Mouse (Mus musculus): ENCODE results near the gene Maml3. TPM values are rescaled to one million over a fixed set of nuclear protein-coding genes. Genes with fewer than 3 reads are reported as not detected.

The Maml3 gene
- polyA plus RNA-seq, 1 experiment from 2014 or later: 4.1 TPM

GRCm38 (mm10) chr3:51748436-51749376 lies 356.2 kb downstream of the Maml3 start:
- no peak overlapping the region for H3K4me2 ChIP-seq (replicated peaks)
- no peaks in the 10 kb centered on the region for H3K9me3 ChIP-seq
- WGBS: 85% methylated on average over 17 of the region's 17 CpGs
- H3K4me3 ChIP-seq (replicated peaks): no peak overlapping the region
- H3K9ac ChIP-seq: no peak overlapping the region
- no peaks in the 10 kb centered on the region for H3K27me3 ChIP-seq (replicated peaks)
- H3K27ac ChIP-seq: peak overlapping the region; percentile 83; the same call in 1 of the 2 replicates
- ATAC-seq: no peak
- H3K4me1 ChIP-seq (replicated peaks): peaks cover 18% of the 10 kb centered on the region
- H3K36me3 ChIP-seq: no peaks in the 10 kb centered on the region

DNA sequence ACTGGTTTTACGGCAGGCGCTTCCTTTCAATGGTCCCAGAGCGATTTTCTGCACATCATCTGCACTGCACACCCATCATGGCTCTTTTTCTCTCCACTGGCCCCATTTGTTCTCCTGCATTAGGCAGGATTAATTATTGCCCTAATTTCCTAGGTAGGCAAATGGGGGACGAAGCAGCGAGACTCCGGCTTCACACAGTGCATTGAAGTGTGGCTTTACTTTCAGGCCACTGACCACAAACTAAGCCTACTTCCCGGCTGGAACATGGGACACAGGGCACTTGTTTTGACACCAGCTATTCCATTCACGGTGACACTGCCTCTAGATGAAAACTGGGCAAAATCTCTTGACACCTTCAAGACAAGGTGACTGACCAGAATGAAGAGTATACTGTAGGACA lies 358.1 kb downstream of the Maml3 start:
- Histone ChIP-seq H3K27me3 (replicated peaks) (no peaks in the 10 kb centered on the region), H3K4me3 (replicated peaks) (no peak overlapping the region), H3K4me2 (replicated peaks) (no peak overlapping the region), H3K9ac (no peak overlapping the region), H3K9me3 (no peaks in the 10 kb centered on the region), H3K4me1 (replicated peaks) (peaks cover 15% of the 10 kb centered on the region), H3K27ac (no peak overlapping the region), H3K36me3 (no peaks in the 10 kb centered on the region)
- WGBS: 92% methylated on average over 8 of the region's 8 CpGs
- no peak for ATAC-seq

DNA sequence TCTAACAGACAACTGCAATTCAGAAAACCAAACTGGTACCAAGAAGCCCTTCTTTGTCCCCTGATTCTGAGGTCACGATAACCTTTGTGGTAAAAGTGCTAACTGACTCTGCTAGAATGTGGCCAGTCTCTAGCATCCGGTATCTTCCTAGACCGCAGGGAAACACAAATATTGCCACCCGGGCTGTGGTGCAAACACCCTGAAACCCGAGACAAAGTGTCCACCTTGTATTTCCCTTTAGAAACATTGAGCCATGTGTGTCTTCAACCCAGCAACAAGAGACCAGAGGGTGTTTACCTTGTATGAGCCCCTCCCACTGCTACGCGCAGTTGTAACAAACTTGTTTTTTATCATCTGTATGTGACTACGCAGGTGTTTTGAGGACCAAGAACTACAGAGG lies 359.7 kb downstream of the Maml3 start:
- Histone ChIP-seq H3K9me3 (no peaks in the 10 kb centered on the region), H3K4me3 (replicated peaks) (no peak overlapping the region), H3K27me3 (replicated peaks) (no peaks in the 10 kb centered on the region), H3K27ac (no peak overlapping the region), H3K4me1 (replicated peaks) (peaks cover 16% of the 10 kb centered on the region), H3K4me2 (replicated peaks) (no peak overlapping the region), H3K36me3 (no peaks in the 10 kb centered on the region), H3K9ac (no peak overlapping the region)
- 78% methylated on average over 8 of the region's 8 CpGs for WGBS
- no peak for ATAC-seq

DNA sequence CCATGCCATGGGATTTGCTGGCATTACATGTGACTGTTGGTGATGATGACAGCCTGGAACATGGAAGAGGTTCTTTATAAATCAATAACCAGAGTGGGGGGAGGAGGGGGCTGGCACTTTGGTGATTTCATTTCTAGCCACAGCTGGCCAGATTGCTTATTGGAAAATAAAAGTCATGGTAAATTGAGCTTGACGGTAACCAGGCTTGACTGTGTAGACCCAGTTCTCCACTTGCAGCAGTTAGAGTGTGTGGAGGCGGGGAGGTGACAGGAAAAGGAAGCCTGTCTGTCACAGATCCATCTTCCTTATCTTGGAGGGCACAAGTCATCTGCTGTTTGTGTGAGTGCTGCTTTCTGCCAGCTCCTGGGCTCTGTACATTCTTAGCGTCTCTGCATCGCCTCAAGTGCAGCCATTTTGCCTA lies 360.5 kb downstream of the Maml3 start:
- Histone ChIP-seq H3K36me3 (no peaks in the 10 kb centered on the region), H3K4me3 (replicated peaks) (no peak overlapping the region), H3K27me3 (replicated peaks) (no peaks in the 10 kb centered on the region), H3K27ac (no peak overlapping the region), H3K9ac (no peak overlapping the region), H3K4me2 (replicated peaks) (no peak overlapping the region), H3K4me1 (replicated peaks) (peaks cover 11% of the 10 kb centered on the region), H3K9me3 (no peaks in the 10 kb centered on the region)
- 36% methylated on average over 4 of the region's 4 CpGs for WGBS
- no peak for ATAC-seq

DNA sequence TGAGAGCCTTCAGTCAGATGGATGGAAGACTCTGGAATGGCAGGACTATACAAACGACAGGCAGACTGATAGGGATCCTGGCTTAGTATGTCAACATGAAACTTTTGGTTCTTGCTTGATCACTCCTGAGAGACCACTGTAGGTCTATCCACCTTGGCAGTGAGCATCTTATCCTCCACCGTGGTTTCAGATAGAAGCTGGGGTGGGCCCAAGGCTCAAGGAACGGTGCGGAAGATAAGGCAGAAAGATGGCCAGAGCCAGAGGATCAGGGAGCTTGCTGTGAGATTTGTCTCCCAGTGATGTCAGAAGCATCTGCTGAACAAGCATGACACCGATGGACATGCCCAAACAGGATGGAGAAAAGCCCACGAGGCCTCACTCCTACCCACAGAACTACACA lies 362.5 kb downstream of the Maml3 start:
- Histone ChIP-seq H3K4me1 (replicated peaks) (peaks cover 13% of the 10 kb centered on the region), H3K36me3 (no peaks in the 10 kb centered on the region), H3K27me3 (replicated peaks) (no peaks in the 10 kb centered on the region), H3K9me3 (no peaks in the 10 kb centered on the region), H3K4me2 (replicated peaks) (no peak overlapping the region), H3K9ac (no peak overlapping the region), H3K4me3 (replicated peaks) (no peak overlapping the region), H3K27ac (no peak overlapping the region)
- 81% methylated on average over 6 of the region's 6 CpGs for WGBS
- no peak for ATAC-seq

GRCm38 (mm10) chr3:51741824-51742223 lies 363.1 kb downstream of the Maml3 start:
- H3K9ac ChIP-seq: no peak overlapping the region
- H3K9me3 ChIP-seq: no peaks in the 10 kb centered on the region
- H3K36me3 ChIP-seq: no peaks in the 10 kb centered on the region
- ATAC-seq: peak; percentile 32; the same call in 1 of the 2 replicates
- peaks cover 13% of the 10 kb centered on the region for H3K4me1 ChIP-seq (replicated peaks)
- 0 out of 2 replicates have a peak overlapping the region, but pooled peaks have one; percentile 27 for H3K27ac ChIP-seq
- no peak overlapping the region for H3K4me3 ChIP-seq (replicated peaks)
- WGBS: 72% methylated on average over 10 of the region's 10 CpGs
- H3K4me2 ChIP-seq (replicated peaks): no peak overlapping the region
- H3K27me3 ChIP-seq (replicated peaks): no peaks in the 10 kb centered on the region

- Histone ChIP-seq H3K9ac (no peak overlapping the region), H3K27me3 (replicated peaks) (no peaks in the 10 kb centered on the region), H3K4me1 (replicated peaks) (peaks cover 13% of the 10 kb centered on the region), H3K27ac (peak overlapping the region; percentile 71; the same call in 1 of the 2 replicates), H3K4me2 (replicated peaks) (no peak overlapping the region), H3K4me3 (replicated peaks) (no peak overlapping the region), H3K9me3 (no peaks in the 10 kb centered on the region), H3K36me3 (no peaks in the 10 kb centered on the region)
- no peak for ATAC-seq
Observed at GRCm38 (mm10) chr3:51739835-51740112, 365.1 kb downstream of the Maml3 start.

DNA sequence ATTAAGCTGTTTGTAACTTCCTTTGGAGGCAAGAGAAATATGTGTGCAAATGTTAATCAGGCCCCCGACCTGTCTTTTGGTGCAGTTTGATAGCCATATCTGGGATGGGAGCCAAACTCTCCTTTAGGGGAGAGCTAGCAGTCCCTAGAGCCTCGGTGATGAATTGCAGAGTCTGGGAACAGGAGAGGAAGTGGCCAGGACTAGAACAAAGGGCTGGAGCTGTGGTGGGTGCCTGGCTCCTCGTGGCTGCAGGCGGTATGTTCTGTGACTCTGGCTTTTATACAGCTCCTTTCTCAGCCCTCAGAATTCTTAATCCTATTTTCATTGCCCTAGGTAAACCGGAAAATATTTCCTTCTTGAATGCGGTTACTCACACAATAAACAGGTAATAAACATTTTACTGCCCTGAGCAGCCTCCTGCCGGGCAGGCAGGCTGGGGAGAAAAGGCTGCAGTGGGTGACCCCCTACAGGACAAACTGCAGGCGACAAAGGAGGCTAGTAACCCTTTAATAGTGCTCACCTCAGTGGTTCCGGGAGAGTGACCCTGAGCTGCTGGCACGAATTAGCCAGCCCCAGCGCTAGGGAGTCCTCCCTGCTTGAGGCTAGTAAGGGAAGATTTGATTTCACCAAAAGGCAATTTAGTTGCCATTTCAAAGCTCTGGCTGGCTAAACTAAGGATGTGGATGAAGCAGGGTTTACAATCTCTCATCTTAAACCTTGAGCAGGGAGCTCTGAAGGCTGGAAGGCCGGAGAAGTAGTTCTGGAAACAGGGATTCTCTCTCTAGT lies 365.6 kb downstream of the Maml3 start:
- peak; percentile 85 for ATAC-seq
- Histone ChIP-seq H3K4me1 (replicated peaks) (peaks cover 13% of the 10 kb centered on the region; the same call in 1 of the 2 replicates), H3K36me3 (no peaks in the 10 kb centered on the region), H3K9ac (0 out of 2 replicates have a peak overlapping the region, but pooled peaks have one; percentile 17), H3K4me3 (replicated peaks) (no peak overlapping the region), H3K4me2 (replicated peaks) (0 out of 2 replicates have a peak overlapping the region, but pooled peaks have one; percentile 22), H3K27ac (peak overlapping the region; percentile 71), H3K27me3 (replicated peaks) (no peaks in the 10 kb centered on the region), H3K9me3 (no peaks in the 10 kb centered on the region)
- 9% methylated on average over 12 of the region's 12 CpGs for WGBS

- Histone ChIP-seq H3K27ac (no peak overlapping the region), H3K9ac (no peak overlapping the region), H3K9me3 (no peaks in the 10 kb centered on the region), H3K4me2 (replicated peaks) (no peak overlapping the region), H3K4me3 (replicated peaks) (no peak overlapping the region), H3K27me3 (replicated peaks) (no peaks in the 10 kb centered on the region), H3K4me1 (replicated peaks) (peaks cover 7% of the 10 kb centered on the region), H3K36me3 (no peaks in the 10 kb centered on the region)
- no peak for ATAC-seq
- WGBS: 70% methylated on average over 3 of the region's 3 CpGs
Observed at GRCm38 (mm10) chr3:51733685-51734084, 371.2 kb downstream of the Maml3 start.

- Histone ChIP-seq H3K4me2 (replicated peaks) (no peak overlapping the region), H3K4me1 (replicated peaks) (peaks cover 21% of the 10 kb centered on the region), H3K9ac (no peak overlapping the region), H3K36me3 (no peaks in the 10 kb centered on the region), H3K27ac (no peak overlapping the region), H3K9me3 (no peaks in the 10 kb centered on the region), H3K4me3 (replicated peaks) (no peak overlapping the region), H3K27me3 (replicated peaks) (no peaks in the 10 kb centered on the region)
- no peak for ATAC-seq
- WGBS: 88% methylated on average over 16 of the region's 16 CpGs
Observed at GRCm38 (mm10) chr3:51731949-51732636, 372.8 kb downstream of the Maml3 start.

DNA sequence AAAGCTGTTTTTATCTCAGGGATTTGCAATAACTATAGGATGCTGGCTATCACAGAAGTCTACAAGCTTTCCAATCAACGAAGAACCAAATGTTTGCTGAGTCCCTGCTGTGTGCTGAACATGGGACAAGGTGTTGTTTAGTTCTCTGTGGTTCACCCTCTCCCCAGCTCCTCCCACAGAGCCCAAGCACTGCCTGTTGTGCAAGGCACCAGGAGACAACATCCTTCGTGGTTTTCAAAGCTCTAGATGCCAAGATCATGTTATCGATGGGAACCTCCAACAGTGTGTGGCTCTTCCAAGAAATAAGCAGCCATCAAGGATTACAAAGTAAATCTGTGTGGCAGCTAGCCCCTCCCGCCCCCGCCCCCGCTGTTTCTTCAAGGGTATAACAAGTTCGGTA lies 374.2 kb downstream of the Maml3 start:
- Histone ChIP-seq H3K4me3 (replicated peaks) (no peak overlapping the region), H3K27ac (no peak overlapping the region), H3K4me1 (replicated peaks) (peaks cover 23% of the 10 kb centered on the region), H3K27me3 (replicated peaks) (no peaks in the 10 kb centered on the region), H3K4me2 (replicated peaks) (no peak overlapping the region), H3K36me3 (no peaks in the 10 kb centered on the region), H3K9me3 (no peaks in the 10 kb centered on the region), H3K9ac (no peak overlapping the region)
- WGBS: 86% methylated on average over 7 of the region's 7 CpGs
- no peak for ATAC-seq
